Mouse (Mus musculus): ENCODE data around the gene Lrfn5. TPM values are rescaled to one million over a fixed set of nuclear protein-coding genes. Genes with fewer than 3 reads are reported as not detected.
A peak's percentile ranks its signal among the peaks of the same experiment; 100 is the strongest.

Lrfn5 gene
- 0.47 and 0.51 TPM in 2 replicates for polyA plus RNA-seq (2015; fragmentation: Nextera tagmentation; extraction: Ambion mirVana)

- H3K4me3 ChIP-seq (ENCODE audit: low read depth, low read length) = peak within 1 kb of the TSS; percentile 47
These were observed at the start of gene Lrfn5 for GRCm38 (mm10) chr12:61522829-61523370. TSS of gene Lrfn5 (plus strand) at chr12:61523150.

DNA sequence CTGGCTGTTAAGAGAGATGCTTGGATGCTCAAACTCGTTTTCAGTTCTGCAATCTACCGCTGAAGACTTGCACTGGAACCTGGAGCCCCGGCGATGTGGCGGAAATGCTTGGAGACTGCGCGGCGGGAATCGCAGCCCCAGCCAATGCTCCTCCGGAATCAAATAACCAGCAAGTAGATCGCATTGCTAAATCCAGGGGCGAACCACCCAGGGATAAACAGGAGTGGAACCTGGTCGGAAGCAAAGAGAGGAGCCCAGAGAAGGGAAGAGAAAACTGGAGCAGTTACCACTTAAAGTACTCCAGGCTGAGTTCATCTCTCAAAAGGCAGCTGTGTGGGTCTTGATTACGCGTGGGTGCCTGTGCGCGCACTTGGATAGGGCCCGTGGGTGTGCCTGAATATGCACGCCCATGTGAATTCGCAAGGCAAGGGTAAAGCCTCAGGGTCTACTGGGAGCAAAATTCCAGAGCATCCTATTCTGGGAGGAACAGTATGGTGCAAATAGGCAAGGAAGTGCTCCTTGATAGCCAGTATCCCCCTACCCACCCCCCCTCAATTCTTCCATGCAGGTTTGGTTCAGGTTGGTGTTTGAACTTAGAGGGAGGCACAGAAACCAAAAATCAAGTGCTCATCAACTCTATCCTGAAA lies 1.3 kb upstream of the Lrfn5 start:
- WGBS = 4% methylated on average over 20 of the region's 20 CpGs
- peaks cover 42% of the 10 kb centered on the region for H3K27me3 ChIP-seq (replicated peaks; ENCODE audit: control insufficient read depth, insufficient read depth, low read length)
- H3K9me3 ChIP-seq (ENCODE audit: control insufficient read depth) = no peaks in the 10 kb centered on the region
- 0 out of 2 replicates have a peak, but pooled peaks cover 2% of the 10 kb centered on the region for H3K4me1 ChIP-seq (replicated peaks; ENCODE audit: control insufficient read depth, insufficient read depth, low read length)
- H3K9ac ChIP-seq (ENCODE audit: low read depth, low read length) = no peak overlapping the region
- H3K36me3 ChIP-seq (ENCODE audit: control insufficient read depth, insufficient read depth) = no peaks in the 10 kb centered on the region
- H3K4me3 ChIP-seq (ENCODE audit: low read depth, low read length) = no peak overlapping the region
- no peak for ATAC-seq
- no peak for TF ChIP-seq CTCF (IDR thresholded peaks at IDR 0.05; ENCODE audit: low read depth)
- H3K4me2 ChIP-seq (replicated peaks; ENCODE audit: low read depth) = no peak overlapping the region
- no peak overlapping the region for H3K27ac ChIP-seq (ENCODE audit: low read depth, low read length)

More at GRCm38 (mm10) chr12:61522829-61523370, at the start of gene Lrfn5:
- Histone ChIP-seq H3K9ac (ENCODE audit: low read depth, low read length) (no peak within 1 kb of the TSS), H3K36me3 (ENCODE audit: control insufficient read depth, insufficient read depth) (no peaks in the 10 kb centered on the region), H3K27me3 (replicated peaks; ENCODE audit: control insufficient read depth, insufficient read depth, low read length) (peaks cover 42% of the 10 kb centered on the region), H3K4me1 (replicated peaks; ENCODE audit: control insufficient read depth, insufficient read depth, low read length) (0 out of 2 replicates have a peak, but pooled peaks cover 2% of the 10 kb centered on the region), H3K4me2 (replicated peaks; ENCODE audit: low read depth) (peak within 1 kb of the TSS; percentile 87), H3K9me3 (ENCODE audit: control insufficient read depth) (no peaks in the 10 kb centered on the region), H3K27ac (ENCODE audit: low read depth, low read length) (no peak within 1 kb of the TSS)
- TF ChIP-seq CTCF (IDR thresholded peaks at IDR 0.05; ENCODE audit: low read depth) = no peak
- under 1% methylated on average over 41 of the region's 50 CpGs for WGBS
- ATAC-seq = peak; percentile 57; the same call in 1 of the 2 replicates

DNA sequence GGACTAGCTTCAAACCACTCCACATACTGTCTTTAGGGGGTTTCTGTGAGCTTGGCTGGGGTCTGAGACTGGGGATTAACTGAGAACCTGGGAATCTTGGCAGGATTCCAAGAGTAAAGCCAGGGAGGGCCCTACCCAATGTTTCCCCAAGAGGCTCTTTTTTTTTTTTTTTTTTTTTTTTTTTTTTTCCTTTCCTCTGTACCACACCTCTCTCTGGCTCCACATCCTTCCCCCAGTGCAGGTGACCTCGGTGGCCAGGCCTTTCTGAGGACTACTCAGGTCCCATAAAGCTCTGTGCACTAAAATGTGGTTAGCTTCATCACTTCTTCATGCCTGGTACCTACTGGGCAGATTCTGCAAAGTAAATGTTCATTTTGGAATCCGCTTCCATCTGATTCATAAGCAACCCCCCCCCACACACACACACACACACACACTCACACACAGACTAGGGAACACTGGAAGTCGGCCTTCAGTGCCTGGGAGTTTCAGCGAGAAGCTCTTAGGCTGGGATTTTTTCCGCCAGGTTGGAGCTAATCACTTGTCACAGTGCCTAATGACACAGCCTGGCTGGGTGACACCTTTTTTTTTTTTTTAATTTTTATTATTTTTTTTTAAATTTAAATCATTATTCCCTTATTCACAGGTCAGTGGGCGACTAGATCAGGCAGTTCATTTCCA lies 662 bp upstream of the Lrfn5 start:
- Histone ChIP-seq H3K27me3 (replicated peaks; ENCODE audit: control insufficient read depth, insufficient read depth, low read length) (peaks cover 42% of the 10 kb centered on the region), H3K9ac (ENCODE audit: low read depth, low read length) (no peak overlapping the region), H3K4me3 (ENCODE audit: low read depth, low read length) (peak overlapping the region; percentile 47), H3K4me1 (replicated peaks; ENCODE audit: control insufficient read depth, insufficient read depth, low read length) (0 out of 2 replicates have a peak, but pooled peaks cover 2% of the 10 kb centered on the region), H3K27ac (ENCODE audit: low read depth, low read length) (no peak overlapping the region), H3K36me3 (ENCODE audit: control insufficient read depth, insufficient read depth) (no peaks in the 10 kb centered on the region), H3K4me2 (replicated peaks; ENCODE audit: low read depth) (peak overlapping the region; percentile 87), H3K9me3 (ENCODE audit: control insufficient read depth) (no peaks in the 10 kb centered on the region)
- 0 out of 2 replicates have a peak, but pooled peaks have one; percentile 22 for ATAC-seq
- TF ChIP-seq CTCF (IDR thresholded peaks at IDR 0.05; ENCODE audit: low read depth) = no peak
- 6% methylated on average over 6 of the region's 6 CpGs for WGBS

GRCm38 (mm10) chr12:61523631-61524182 lies 757 bp downstream of the Lrfn5 start:
- H3K36me3 ChIP-seq (ENCODE audit: control insufficient read depth, insufficient read depth) = no peaks in the 10 kb centered on the region
- WGBS = 1% methylated on average over 16 of the region's 16 CpGs
- H3K4me2 ChIP-seq (replicated peaks; ENCODE audit: low read depth) = peak overlapping the region; percentile 87
- H3K4me1 ChIP-seq (replicated peaks; ENCODE audit: control insufficient read depth, insufficient read depth, low read length) = 0 out of 2 replicates have a peak, but pooled peaks cover 2% of the 10 kb centered on the region
- H3K4me3 ChIP-seq (ENCODE audit: low read depth, low read length) = peak overlapping the region; percentile 47
- peaks cover 42% of the 10 kb centered on the region for H3K27me3 ChIP-seq (replicated peaks; ENCODE audit: control insufficient read depth, insufficient read depth, low read length)
- no peak for TF ChIP-seq CTCF (IDR thresholded peaks at IDR 0.05; ENCODE audit: low read depth)
- no peak overlapping the region for H3K27ac ChIP-seq (ENCODE audit: low read depth, low read length)
- ATAC-seq = no peak
- H3K9ac ChIP-seq (ENCODE audit: low read depth, low read length) = no peak overlapping the region
- no peaks in the 10 kb centered on the region for H3K9me3 ChIP-seq (ENCODE audit: control insufficient read depth)

- H3K27me3 ChIP-seq (replicated peaks; ENCODE audit: control insufficient read depth, insufficient read depth, low read length) = peaks cover 42% of the 10 kb centered on the region
- H3K27ac ChIP-seq (ENCODE audit: low read depth, low read length) = no peak overlapping the region
- H3K9ac ChIP-seq (ENCODE audit: low read depth, low read length) = no peak overlapping the region
- WGBS = under 1% methylated on average over 33 of the region's 33 CpGs
- no peaks in the 10 kb centered on the region for H3K36me3 ChIP-seq (ENCODE audit: control insufficient read depth, insufficient read depth)
- peak overlapping the region; percentile 87 for H3K4me2 ChIP-seq (replicated peaks; ENCODE audit: low read depth)
- peak overlapping the region; percentile 47 for H3K4me3 ChIP-seq (ENCODE audit: low read depth, low read length)
- ATAC-seq = no peak
- no peaks in the 10 kb centered on the region for H3K9me3 ChIP-seq (ENCODE audit: control insufficient read depth)
- TF ChIP-seq CTCF (IDR thresholded peaks at IDR 0.05; ENCODE audit: low read depth) = no peak
- 0 out of 2 replicates have a peak, but pooled peaks cover 2% of the 10 kb centered on the region for H3K4me1 ChIP-seq (replicated peaks; ENCODE audit: control insufficient read depth, insufficient read depth, low read length)
These were observed 1.3 kb downstream of the Lrfn5 start for GRCm38 (mm10) chr12:61524183-61524651.

- 0 out of 2 replicates have a peak, but pooled peaks cover 2% of the 10 kb centered on the region for H3K4me1 ChIP-seq (replicated peaks; ENCODE audit: control insufficient read depth, insufficient read depth, low read length)
- WGBS = 5% methylated on average over 9 of the region's 9 CpGs
- H3K4me3 ChIP-seq (ENCODE audit: low read depth, low read length) = no peak overlapping the region
- no peak for ATAC-seq
- H3K9me3 ChIP-seq (ENCODE audit: control insufficient read depth) = no peaks in the 10 kb centered on the region
- peak; percentile 18; the same call in 1 of the 2 replicates for TF ChIP-seq CTCF (IDR thresholded peaks at IDR 0.05; ENCODE audit: low read depth)
- no peak overlapping the region for H3K9ac ChIP-seq (ENCODE audit: low read depth, low read length)
- H3K36me3 ChIP-seq (ENCODE audit: control insufficient read depth, insufficient read depth) = no peaks in the 10 kb centered on the region
- no peak overlapping the region for H3K27ac ChIP-seq (ENCODE audit: low read depth, low read length)
- no peak overlapping the region for H3K4me2 ChIP-seq (replicated peaks; ENCODE audit: low read depth)
- peaks cover 42% of the 10 kb centered on the region for H3K27me3 ChIP-seq (replicated peaks; ENCODE audit: control insufficient read depth, insufficient read depth, low read length)
These were observed 3.2 kb downstream of the Lrfn5 start for GRCm38 (mm10) chr12:61526199-61526598.

Measured in intestine, postnatal 0 days (tissue).